Mouse (Mus musculus) cerebellum, adult 11-12 months (tissue): ENCODE data around the gene Cirbp.
A peak's percentile ranks its signal among the peaks of the same experiment; 100 is the strongest.

Experiments
- DNase-seq: peaks from one replicate; pipeline ENCODE4 v3.0.0; 2022

The Cirbp gene

DNA sequence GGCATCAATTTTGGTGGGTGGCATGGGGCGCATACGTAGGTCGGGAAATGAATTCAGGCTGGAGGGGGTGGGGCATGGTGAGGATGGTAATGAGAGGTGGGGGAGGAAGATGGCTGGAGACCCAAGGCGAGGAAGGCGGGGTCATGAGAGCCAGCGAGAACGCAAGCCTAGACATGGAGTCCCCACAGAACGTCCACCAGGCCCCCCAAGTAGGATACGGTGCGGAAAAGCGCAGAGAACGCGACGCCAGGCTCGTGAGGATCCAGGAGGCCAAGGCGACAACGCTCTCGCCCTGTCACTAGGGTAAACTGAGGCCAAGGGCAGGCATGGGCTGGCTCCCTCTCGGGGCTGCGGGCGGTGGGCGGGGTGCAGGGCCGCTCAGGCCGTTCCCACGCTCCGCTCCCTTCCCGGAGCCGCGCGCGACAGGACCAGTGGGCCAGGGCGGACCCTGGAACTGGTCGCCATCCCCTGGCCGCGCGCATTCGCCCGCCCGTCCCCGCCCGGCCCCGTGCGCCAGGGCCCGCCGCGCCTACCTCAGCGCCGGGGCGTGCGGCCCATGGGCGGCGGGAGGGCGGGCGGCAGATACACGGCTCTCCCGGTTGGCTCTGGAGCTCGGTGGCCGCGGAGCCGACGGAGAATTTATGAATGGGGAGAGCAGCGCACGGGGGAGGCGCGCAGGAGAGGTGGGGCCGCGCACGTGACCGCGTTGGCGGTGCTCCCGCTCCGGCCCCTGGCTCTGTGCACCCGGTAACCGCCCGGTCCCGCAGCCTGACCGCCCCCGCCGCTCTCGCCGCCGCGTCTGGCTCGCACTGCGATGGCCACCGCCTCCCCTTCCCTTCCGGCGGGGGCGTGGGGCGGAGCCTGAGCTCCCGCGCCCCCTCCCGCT lies 27.0 kb upstream of the Cirbp start, which contains the start of gene Atp5d:
Gene Atp5d (plus strand): TSS at position 80 of the 886 bp plus-strand sequence.
- peak; percentile 86 for DNase-seq

DNA sequence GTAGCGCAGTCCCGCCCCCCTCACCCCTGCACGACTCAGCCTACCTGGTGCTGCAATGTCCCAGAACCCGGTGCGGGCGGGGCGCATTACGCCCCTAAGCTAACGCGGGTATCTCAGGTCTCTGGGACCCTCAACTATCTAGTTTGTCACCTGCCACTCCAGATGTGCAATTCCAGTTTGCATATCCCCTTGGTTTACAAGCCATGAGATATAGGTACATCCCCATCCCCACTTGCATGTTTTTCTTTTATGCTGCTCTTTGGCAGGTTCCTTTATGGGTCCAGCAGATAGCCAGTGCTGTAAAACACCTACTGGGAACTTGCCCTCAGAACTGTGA lies 26.4 kb upstream of the Cirbp start:
- no peak for DNase-seq

DNA sequence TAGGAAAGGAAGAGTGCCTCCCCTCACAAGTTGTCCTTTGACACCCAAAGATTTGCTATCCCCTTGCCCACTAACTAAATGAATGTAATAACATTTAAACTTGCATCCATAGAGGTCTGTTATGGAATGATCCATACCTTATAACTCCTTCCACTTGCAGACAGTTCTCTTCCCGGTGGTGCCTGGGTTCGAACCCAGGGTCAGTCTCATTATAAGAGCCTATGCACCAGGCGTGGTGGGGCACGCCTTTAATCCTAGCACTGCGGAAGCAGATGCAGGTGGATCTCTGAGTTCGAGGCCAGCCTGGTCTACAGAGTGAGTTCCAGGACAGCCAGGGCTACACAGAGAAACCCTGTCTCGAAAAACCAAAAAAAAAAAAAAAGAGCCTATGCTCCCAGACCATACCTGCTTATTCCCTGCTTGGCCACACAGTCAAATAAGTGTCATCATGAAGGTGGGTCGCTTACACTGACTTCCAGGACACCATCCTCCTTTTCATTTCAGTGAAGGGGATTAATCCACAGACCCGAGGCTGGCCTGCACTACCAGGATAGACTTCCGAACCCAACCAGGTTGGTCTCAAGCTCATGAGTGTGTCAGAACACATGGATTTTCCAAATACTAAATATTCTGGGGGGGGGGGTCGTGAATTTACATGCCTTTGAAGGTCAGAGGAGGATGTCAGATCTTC lies 25.7 kb upstream of the Cirbp start:
- DNase-seq = no peak

DNA sequence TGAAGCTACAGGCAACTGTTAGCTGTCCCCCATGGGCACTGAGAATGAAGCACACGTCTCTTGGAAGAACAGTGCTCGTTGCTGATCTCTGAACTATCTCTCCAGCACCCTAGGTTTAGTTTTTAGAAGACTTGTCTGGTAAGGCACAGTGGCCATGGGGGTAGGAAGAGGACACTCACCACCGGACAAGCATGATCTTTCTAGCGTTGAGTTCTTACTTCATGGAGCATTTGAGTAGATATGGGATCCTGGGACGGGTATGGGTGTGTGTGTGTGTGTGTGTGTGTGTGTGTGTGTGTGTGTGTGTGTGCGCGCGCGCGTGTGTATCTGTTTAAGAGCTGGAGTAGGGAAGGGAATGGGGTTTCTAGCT lies 25.1 kb upstream of the Cirbp start, which contains the start of gene Cbarp:
Gene Cbarp (minus strand): TSS at position 170 of the 370 bp plus-strand sequence.
- no peak for DNase-seq

DNA sequence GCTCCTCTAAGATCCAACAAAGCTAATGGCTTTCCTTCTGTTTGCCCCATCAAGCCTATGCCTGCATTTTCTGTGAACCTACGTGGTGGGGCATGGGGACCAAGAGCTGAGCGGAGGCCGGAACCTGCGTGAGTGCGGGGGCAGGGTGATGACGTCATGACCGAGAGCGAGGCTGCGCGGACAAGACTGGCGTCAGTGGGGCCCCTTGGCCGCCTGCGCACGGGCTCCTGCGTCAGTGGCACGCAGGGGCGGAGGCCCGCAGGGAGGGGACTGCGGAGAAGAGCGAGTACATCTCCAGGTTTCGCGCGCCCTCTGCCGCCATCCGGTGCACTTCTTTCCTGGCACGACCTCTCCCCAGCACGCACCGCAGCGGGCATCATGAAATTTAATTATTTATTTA lies 24.5 kb upstream of the Cirbp start:
- DNase-seq = peak; percentile 99

DNA sequence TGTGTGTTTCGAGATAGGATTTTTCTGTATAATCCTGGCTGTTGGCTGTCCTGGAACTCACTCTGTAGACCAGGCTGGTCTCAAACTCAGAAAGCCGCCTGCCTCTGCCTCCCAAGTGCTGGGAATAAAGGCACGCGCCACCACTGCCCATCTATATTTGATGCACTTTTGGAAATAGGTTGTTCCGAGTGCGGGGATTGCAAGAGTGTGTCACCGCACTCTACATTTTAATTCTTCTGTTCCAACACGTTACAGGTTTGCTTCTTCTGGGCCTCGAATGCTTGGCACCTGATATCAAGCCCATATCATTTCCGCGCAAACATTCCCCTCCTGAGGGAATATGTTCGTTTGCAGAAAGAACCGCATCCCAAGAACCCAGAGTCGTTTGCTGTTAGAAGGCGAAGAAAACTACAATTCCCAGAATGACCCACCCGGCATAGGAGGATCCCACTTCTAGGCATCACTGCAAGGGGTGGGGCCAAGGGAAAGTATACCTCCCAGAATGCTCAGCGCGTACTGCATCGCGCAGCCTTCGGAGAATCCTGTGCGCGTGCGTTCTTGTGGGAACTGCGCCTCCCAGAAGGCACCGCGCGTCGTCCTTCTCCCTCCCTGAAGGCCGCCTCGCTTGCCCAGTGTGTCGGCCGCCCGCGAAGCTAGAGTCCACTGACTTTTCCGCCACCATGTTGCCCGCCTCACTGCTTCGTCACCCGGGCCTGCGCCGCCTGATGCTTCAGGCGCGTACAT lies 23.8 kb upstream of the Cirbp start:
- DNase-seq = peak; percentile 97

DNA sequence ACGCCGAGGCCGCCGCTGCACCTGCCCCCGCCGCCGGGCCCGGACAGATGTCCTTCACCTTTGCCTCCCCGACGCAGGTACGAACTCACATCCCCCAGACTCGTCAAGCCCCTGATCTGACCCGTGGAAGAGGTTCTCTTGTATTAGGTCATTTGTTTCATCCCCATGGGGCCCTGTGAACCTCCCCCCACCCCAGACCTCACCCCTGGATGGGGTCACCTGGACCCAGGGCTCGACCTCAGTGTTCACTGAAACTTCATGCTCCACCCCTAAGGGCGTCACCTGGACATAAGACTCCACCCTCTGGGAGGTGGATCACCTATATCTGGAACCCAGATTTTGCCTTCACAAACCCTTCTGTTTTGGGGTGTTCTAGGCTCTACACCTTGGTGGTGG lies 23.3 kb upstream of the Cirbp start:
- DNase-seq = no peak

DNA sequence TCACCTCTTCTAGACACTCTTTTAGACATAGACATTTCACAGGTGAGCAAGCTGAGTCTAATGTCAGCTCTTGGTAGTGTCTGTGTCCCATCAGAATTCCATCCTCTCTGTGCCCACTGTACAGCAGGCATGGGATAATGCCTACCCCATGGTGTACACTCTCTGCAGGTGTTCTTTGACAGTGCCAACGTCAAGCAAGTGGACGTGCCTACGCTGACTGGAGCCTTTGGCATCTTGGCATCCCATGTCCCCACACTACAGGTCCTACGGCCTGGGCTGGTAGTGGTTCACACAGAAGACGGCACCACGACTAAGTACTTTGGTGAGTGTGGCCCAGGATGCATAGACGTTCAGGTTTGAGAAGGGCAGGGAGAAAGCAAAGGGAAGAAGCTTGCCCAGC lies 22.1 kb upstream of the Cirbp start:
- no peak for DNase-seq

DNA sequence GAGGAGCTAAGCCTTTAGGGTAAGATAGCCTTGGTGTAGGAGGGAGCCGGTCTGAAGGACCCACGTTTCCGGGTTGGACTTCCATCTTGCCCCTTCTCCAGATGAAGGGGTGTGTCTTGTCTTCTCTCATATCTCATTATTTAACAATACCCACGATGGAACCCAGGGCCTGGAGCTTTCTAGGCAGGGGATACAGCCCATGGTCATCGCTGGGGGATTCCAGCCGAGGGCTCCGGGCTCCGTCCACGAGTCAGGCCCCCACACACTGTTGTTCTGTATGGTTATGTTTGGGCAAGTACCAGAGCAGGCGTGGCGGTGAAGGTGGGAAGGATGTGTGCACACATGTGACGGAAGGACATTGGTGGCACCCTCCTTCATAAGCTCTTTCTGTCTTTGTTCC lies 21.6 kb upstream of the Cirbp start:
- no peak for DNase-seq

DNA sequence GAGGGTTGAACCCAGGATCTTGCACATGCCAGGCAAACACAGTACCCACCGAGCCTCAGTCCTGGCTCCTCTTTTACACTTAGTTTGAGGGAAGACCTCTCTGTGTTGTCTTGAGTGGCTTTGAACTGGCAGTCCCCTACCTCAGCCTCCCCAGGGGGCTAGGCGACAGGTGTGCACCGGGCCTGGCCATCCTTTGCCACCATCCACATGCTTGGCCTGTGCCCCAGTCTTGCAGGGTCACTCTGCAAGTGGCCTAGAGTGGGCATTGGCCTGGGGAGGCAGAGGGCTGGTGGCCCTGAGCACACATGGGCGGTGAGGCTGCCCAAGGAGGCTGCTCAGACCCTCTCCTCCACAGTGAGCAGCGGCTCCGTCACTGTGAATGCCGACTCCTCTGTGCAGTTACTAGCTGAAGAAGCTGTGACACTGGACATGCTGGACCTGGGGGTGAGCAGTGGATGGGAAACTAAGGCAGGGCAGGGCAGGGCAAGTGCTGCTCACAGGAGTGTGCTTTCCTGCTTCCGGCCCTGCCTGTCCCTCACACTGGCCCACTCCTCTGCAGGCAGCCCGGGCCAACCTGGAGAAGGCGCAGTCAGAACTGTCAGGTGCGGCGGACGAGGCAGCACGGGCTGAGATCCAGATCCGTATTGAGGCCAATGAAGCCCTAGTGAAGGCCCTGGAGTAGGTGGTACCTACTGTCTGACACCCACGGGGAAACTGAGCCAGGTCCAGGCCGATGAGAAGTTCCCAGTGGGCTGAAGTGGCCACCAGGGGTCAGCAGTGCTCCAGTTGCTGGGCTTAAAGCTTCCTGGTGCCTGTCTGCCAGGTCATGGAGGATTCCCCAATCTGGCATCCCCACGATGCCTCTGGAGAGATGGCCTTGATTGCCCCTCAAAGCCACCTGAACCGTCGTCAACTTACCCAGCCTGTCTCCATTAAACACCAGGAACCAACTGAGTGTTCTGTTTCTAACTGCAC lies 20.6 kb upstream of the Cirbp start:
- peak; percentile 84 for DNase-seq

DNA sequence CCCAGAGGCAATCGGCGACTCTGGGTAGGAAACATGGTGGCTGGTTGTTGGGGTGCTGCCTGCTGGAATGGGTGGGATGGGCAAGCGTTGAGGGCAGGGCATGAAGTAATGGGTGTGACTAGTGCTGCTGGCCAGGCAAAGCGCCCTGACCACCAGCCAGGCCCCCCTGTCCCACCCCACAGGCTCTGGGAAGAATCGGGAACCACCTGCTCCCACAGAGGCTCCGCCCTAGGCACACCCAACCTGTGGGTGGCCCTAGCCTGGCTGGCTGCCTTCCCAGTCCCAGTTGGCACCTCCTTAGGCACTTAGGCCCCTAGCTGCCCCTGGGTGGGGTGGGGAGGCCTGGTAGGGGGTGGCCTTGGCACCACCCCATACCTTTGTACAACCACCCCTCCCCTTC lies 19.9 kb upstream of the Cirbp start:
- peak; percentile 84 for DNase-seq

DNA sequence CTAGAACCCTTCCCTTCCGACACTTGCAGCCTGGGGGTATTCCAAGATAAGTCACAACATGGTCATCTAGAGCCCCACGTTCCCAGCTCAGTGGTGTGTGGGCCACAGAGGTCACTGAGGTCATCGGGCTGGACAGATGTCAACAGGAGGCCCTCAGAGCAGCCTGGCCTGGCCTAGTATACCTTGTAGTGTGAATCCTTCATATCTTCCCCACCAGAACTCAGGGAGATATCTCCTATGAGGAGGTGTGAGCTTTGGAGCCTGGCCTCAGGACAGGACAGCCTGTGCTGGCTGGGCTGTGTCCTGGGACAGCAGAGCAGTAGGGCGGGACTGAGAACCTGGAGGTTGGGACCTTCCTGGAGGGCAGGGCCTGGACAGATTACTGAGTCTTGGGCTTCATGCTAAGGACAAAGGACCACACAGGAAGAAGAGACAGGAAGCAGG lies 19.2 kb upstream of the Cirbp start:
- DNase-seq = no peak

DNA sequence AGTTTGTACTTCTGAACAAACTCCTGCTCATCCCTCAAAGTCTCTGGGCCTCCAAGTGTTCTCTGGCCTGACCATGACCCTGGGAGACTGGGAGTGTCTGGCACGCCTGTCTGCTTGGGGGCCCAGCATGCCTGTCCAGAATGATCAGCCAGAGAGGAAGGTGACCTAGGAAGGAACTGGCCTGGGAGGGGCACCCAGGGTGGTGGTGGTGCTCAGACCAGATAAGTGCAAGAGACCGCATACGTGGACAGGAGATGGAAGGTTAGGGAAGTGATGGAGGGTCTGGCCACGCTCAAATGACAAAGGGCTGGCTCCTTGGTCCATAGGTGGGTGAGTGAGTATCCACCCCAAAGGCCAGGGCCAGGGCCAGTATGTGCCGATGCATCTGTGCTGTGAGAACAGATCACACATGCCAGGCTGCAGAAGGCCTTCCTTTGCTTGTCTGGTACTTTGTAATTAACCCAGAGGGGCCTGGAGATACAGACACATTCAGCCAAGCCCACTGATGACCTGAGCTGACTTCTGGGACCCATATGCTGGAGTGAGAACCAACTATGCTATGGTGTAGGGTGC lies 18.6 kb upstream of the Cirbp start:
- no peak for DNase-seq

DNA sequence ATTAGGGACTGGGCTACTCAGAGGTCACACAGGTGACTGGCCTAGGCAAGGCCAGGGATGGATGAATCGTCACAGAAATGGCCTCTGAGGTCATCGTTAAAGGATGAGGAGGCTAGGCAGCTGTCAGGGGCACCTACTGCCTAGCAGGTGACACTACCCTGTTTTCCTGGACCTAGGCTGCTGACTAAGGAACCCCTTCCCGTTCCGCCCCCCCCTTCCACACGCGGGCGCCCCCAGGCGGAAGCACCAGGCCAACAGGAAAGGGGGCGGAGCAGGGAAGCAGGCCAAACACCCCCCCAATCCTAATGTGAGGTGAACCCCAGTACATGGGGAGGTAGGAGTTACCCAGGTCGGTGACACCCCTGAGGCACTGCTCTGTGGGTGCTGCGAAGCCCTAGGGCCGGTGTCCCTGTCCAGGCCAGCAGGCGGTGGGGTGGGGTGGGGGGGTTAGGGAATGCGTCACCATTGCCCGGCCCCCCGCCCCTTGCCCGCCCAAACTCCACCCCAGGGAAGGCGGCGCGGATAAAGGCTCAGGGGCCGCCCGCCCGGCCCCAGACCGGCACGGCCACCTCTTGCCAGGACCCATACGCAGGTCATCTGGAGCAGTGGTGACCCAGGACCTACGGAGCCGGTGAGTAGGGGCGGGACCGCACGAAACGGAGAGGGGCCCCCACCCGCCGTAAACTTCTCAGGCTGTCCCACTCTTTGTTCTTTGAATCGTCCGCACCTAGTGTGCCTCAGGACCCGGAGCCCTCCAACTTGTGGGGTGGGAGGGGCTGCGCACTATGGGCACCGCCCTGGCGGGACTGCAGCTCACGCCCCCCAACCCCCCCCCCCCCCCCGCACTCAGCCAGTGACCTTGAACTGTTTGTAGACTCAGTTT lies 17.8 kb upstream of the Cirbp start, which contains the start of gene Midn:
Gene Midn (plus strand): TSS at position 554 of the 883 bp plus-strand sequence.
- peak; percentile 85 for DNase-seq

DNA sequence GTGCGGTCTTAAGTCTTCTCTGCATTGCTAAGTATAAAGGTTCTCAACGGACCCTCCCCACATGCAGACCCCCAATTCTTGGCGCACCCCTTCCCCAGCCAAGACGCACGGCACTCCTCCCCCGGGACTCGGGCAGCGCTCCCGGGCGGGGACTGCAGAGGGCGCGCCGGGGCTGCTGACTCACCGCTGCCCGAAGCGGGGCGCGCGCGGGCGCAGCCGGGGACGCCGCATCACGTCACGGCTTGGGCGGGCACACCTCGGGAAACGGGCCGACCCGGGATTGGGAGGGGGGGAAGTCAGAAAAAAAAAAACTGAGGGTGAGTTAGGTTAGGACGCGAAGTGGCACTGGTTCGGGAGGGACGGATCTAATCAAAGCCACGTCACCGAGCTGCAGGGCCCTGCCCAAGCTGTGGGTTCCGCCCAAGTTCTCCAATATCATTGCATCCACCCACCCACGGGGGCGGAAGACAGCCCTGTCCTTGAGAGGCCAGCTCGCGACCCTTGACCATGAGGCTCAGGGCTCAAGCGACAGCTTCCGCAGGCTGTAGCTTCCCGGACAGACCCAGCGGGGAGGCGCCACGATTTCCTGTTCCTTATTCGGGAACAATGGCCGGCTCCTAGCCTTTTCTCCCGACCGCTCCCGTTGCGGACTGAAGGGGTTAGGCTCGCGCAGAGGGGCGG lies 17.0 kb upstream of the Cirbp start:
- DNase-seq = peak; percentile 95

DNA sequence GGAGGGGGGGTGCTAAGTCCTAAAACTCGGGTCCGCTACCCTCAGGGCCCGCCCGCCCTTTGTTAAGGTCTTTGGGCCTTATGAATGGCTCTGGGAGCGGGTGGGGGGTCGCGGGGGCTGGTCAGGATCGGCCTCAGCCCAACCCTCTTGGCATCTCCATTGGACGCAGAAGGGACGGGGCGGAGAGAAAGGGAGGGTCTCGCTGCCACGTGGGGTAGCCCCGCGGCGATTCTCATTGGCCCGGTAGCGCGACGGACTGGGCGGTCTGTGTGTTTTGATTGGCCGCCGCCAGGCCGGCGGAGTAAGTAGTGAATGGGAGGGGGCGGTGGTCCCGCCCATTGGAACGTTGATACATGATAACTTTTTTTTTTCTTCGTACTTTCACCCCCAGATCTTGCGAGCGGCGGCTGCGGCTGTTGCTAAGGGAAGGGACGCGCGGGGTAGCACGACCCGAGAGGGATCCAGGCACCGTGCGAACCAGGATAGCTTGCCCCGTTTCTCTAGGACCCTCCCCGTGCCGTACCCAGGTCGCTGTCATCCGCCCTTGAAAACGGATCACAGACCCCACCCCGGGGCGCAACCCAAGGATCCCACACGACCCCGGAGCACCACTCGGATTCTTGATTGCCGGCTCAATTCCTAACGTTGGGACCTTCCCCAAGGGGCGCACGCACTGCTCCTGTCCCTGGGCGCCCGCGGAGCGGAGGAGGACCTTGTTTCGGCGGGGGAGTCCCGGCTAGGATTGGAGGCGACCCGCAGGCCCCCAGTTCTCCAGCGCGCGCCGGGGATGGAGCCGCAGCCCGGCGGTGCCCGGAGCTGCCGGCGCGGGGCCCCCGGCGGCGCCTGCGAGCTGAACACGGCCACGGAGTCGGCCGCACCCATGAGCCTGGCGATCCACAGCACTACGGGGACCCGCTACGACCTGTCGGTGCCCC lies 16.2 kb upstream of the Cirbp start:
- peak; percentile 98 for DNase-seq

DNA sequence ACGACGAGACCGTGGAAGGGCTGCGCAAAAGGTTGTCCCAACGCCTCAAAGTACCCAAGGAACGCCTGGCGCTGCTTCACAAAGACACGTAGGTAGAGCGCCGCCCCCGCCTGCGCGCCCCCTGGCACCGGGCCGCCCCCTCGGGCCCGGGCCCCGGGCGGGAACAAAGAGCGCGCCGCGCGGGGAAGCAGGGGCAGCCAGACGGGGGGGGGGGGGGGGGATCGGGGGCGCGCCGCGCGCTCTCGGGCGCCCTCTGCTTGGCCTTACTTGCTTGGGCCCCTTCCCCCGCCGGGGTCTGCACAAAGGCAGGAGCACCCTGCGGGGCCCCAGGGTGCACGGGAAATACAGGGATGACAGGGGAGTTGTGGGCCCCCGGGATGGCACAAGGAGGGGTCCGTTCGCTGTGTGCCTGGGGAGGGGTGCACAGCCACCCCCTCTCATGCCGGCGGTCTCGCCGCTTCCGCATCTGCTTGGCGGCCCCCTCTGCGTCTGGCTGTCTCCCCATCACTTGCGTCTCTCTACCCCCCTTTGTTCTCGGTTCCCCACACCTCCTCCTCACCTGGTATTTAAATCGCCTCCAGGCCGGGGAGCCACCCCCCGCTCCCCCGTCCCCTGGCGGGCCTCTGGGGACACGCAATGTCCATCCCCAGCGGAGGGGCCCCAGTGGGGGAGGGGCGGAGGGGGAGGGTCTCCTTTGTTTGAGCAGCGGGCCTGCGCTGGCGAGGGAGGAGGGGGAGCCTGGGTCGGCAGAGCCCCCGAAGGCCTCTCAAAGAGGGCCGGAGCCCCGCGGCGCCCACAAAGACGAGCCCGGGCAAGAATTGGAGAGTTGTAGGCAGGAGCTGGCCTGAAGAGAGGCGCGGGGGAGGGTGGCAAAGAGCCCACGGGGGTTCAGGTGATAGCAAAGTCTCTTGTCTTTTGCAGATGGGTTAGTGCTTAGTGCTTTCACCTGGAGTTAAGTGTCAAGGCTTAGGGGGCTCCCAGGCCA lies 15.3 kb upstream of the Cirbp start:
- DNase-seq = peak; percentile 84
